Mouse (Mus musculus) heart, adult 18-20 months (tissue): ENCODE results near the gene Slc12a1. TPM values are rescaled to one million over a fixed set of nuclear protein-coding genes. Genes with fewer than 3 reads are reported as not detected.

Experiments
- DNase-seq, 2 experiments: peaks; one replicate each; pipeline ENCODE4 v3.0.0; 2021 to 2022; ENCODE audit warnings: mixed read lengths in 1 of 2
- total RNA-seq, 2 experiments: library from RNA; stranded (reverse); gene quantifications; 2 replicates each; pipeline ENCODE4 v1.2.3; 2021

Slc12a1 gene
- total RNA-seq, 2 experiments from 2014 or later = not detected

- no peak for DNase-seq
Observed at GRCm38 (mm10) chr2:125208894-125209596, 56.7 kb downstream of the Slc12a1 start.

GRCm38 (mm10) chr2:125211831-125212510 lies 59.7 kb downstream of the Slc12a1 start:
- DNase-seq = no peak

GRCm38 (mm10) chr2:125214592-125214991 lies 62.3 kb downstream of the Slc12a1 start:
- DNase-seq = peak; percentile 41 to 89

- DNase-seq = no peak
Observed at GRCm38 (mm10) chr2:125217286-125217685, 65.0 kb downstream of the Slc12a1 start.

GRCm38 (mm10) chr2:125218566-125218965 lies 66.3 kb downstream of the Slc12a1 start:
- peak; percentile 4 to 11 for DNase-seq

- DNase-seq = peak; percentile 22 to 41
Observed at GRCm38 (mm10) chr2:125219268-125219667, 67.0 kb downstream of the Slc12a1 start.

- DNase-seq = no peak
Observed at GRCm38 (mm10) chr2:125221673-125222072, 69.4 kb downstream of the Slc12a1 start.

- no peak for DNase-seq
Observed at GRCm38 (mm10) chr2:125228472-125229409, 76.4 kb downstream of the Slc12a1 start.

- no peak for DNase-seq
Observed at GRCm38 (mm10) chr2:125232183-125232582, 79.9 kb downstream of the Slc12a1 start.

- no peak for DNase-seq
Observed at GRCm38 (mm10) chr2:125233537-125233936, 81.2 kb downstream of the Slc12a1 start.

- no peak for DNase-seq
Observed at GRCm38 (mm10) chr2:125234049-125234448, 81.7 kb downstream of the Slc12a1 start.

- DNase-seq = no peak
Observed at GRCm38 (mm10) chr2:125245545-125246285, 93.4 kb downstream of the Slc12a1 start.

GRCm38 (mm10) chr2:125246669-125247068 lies 94.4 kb downstream of the Slc12a1 start:
- DNase-seq = no peak

- DNase-seq = peak; percentile 89 to 96
Observed at GRCm38 (mm10) chr2:125247108-125247961, 95.0 kb downstream of the Slc12a1 start, which contains the start of gene Dut. Gene Dut, plus strand, starts transcription at chr2:125247190.

GRCm38 (mm10) chr2:125247962-125248235 lies 95.6 kb downstream of the Slc12a1 start:
- no peak for DNase-seq

GRCm38 (mm10) chr2:125248256-125248655 lies 96.0 kb downstream of the Slc12a1 start:
- DNase-seq = no peak

- DNase-seq = no peak
Observed at GRCm38 (mm10) chr2:125249339-125249738, 97.0 kb downstream of the Slc12a1 start.

GRCm38 (mm10) chr2:125249874-125250273 lies 97.6 kb downstream of the Slc12a1 start:
- DNase-seq = no peak

- DNase-seq = no peak
Observed at GRCm38 (mm10) chr2:125251781-125252180, 99.5 kb downstream of the Slc12a1 start.

GRCm38 (mm10) chr2:125252275-125252674 lies 100.0 kb downstream of the Slc12a1 start:
- DNase-seq = peak in 1 of 2 experiments; percentile 50

GRCm38 (mm10) chr2:125253699-125254098 lies 101.4 kb downstream of the Slc12a1 start:
- DNase-seq = no peak
